Mouse (Mus musculus): ENCODE results near the gene Asb5. TPM values are rescaled to one million over a fixed set of nuclear protein-coding genes. Genes with fewer than 3 reads are reported as not detected.

Asb5 gene
- total and polyA plus RNA-seq, 3 experiments: 0.27 to 1.4 TPM; not detected in 1

- Histone ChIP-seq H3K9ac (ENCODE audit: control insufficient read depth, low read depth, low read length, poor library complexity, severe bottlenecking) (peak overlapping the region; percentile 24; the same call in 1 of the 2 replicates), H3K79me2 (ENCODE audit: control insufficient read depth, insufficient read depth, low read length, poor library complexity) (no peaks in the 10 kb centered on the region), H3K36me3 (ENCODE audit: control insufficient read depth in 1 of 2, insufficient read depth in 2 of 2, low read length in 2 of 2) (peaks cover 0 to 2% of the 10 kb centered on the region in 2 experiments; a peak in 1 of 4 replicates), H3K4me1 (ENCODE audit: control insufficient read depth in 1 of 2, insufficient read depth in 2 of 2, low read length in 2 of 2) (peaks cover 0 to 4% of the 10 kb centered on the region in 2 experiments; a peak in 1 of 4 replicates), H3K9me3 (replicated peaks; ENCODE audit: insufficient read depth, low read length) (no peaks in the 10 kb centered on the region), H3K27me3 (ENCODE audit: control insufficient read depth in 1 of 2, insufficient read depth in 2 of 2, low read length in 2 of 2) (no peaks in the 10 kb centered on the region), H3K4me3 (ENCODE audit: control insufficient read depth in 1 of 2, insufficient read depth in 1 of 2, low read depth in 2 of 2, low read length in 2 of 2) (peak overlapping the region in 1 of 2 experiments; percentile 36; a peak in 1 of 4 replicates), H3K27ac (ENCODE audit: control insufficient read depth, low read depth, low read length) (no peak overlapping the region)
- TF ChIP-seq ZMIZ1 (IDR thresholded peaks at IDR 0.05; ENCODE audit: low read depth, low read length) (no peak), CHD1 (IDR thresholded peaks at IDR 0.05; ENCODE audit: low read depth, low read length) (no peak), EP300 (IDR thresholded peaks at IDR 0.05; ENCODE audit: low read depth in 1 of 2, low read length in 2 of 2) (no peak), MAFK (IDR thresholded peaks at IDR 0.05; ENCODE audit: borderline replicate concordance, low read depth, low read length) (no peak), POLR2AphosphoS5 (IDR thresholded peaks at IDR 0.05; ENCODE audit: borderline replicate concordance, low read depth, low read length) (no peak), TAL1 (IDR thresholded peaks at IDR 0.05; ENCODE audit: low read length) (no peak), USF2 (IDR thresholded peaks at IDR 0.05; ENCODE audit: borderline replicate concordance in 1 of 2, insufficient read depth in 1 of 2, low read depth in 1 of 2, low read length in 2 of 2) (no peak), CTCF (IDR thresholded peaks at IDR 0.05 in 2 of 3, conservative IDR thresholded peaks at IDR 0.05 in 1 of 3; ENCODE audit: control insufficient read depth in 1 of 3, insufficient read depth in 1 of 3, low read depth in 2 of 3, low read length in 3 of 3, poor library complexity in 1 of 3, severe bottlenecking in 1 of 3) (no peak), HCFC1 (IDR thresholded peaks at IDR 0.05; ENCODE audit: low read depth, low read length) (no peak), MXI1 (IDR thresholded peaks at IDR 0.05; ENCODE audit: low read depth, low read length) (no peak), ZC3H11A (IDR thresholded peaks at IDR 0.05; ENCODE audit: low read depth, low read length) (no peak), KAT2A (conservative IDR thresholded peaks at IDR 0.05; ENCODE audit: low read depth, low read length) (no peak), MAX (IDR thresholded peaks at IDR 0.05; ENCODE audit: low read length) (no peak), TCF12 (IDR thresholded peaks at IDR 0.05; ENCODE audit: low read depth, low read length) (no peak)
- peak; percentile 29 for DNase-seq (ENCODE audit: low read depth, low spot score)
Observed at GRCm38 (mm10) chr8:54493915-54494314, 35.5 kb upstream of the Asb5 start.

DNA sequence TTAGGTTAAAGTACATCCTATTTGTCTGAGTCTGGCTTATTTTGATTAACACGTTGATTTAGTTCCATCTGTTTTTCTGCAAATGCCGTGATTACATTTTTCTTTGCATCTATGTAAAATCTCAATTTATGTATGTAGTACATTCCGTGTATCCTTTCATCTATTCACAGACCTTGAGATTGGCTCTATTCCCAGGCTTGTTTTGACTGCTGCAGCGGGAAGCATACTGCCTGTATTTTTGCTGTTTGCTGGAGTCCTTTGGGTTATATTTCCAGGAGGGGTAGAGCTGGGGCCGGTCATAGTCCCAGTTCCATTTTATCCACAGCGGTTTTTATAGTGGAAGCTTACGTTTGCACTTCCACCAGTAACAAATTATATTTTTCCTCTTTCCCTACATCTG is 26.3 kb upstream of the Asb5 start:
- Histone ChIP-seq H3K9me3 (replicated peaks; ENCODE audit: insufficient read depth, low read length) (no peaks in the 10 kb centered on the region), H3K36me3 (ENCODE audit: control insufficient read depth in 1 of 2, insufficient read depth in 2 of 2, low read length in 2 of 2) (peaks cover 0 to 12% of the 10 kb centered on the region in 2 experiments; a peak in 2 of 4 replicates), H3K79me2 (ENCODE audit: control insufficient read depth, insufficient read depth, low read length, poor library complexity) (no peaks in the 10 kb centered on the region), H3K4me1 (ENCODE audit: control insufficient read depth in 1 of 2, insufficient read depth in 2 of 2, low read length in 2 of 2) (peaks cover 5 to 9% of the 10 kb centered on the region in 2 experiments), H3K4me3 (ENCODE audit: control insufficient read depth in 1 of 2, insufficient read depth in 1 of 2, low read depth in 2 of 2, low read length in 2 of 2) (no peak overlapping the region), H3K27me3 (ENCODE audit: control insufficient read depth in 1 of 2, insufficient read depth in 2 of 2, low read length in 2 of 2) (no peaks in the 10 kb centered on the region), H3K9ac (ENCODE audit: control insufficient read depth, low read depth, low read length, poor library complexity, severe bottlenecking) (no peak overlapping the region), H3K27ac (ENCODE audit: control insufficient read depth, low read depth, low read length) (no peak overlapping the region)
- TF ChIP-seq ETS1 (IDR thresholded peaks at IDR 0.05; ENCODE audit: low read depth, low read length): no peak
- TF ChIP-seq UBTF (IDR thresholded peaks at IDR 0.05; ENCODE audit: borderline replicate concordance, insufficient read depth, low read depth, low read length): no peak
- TF ChIP-seq E2F4 (IDR thresholded peaks at IDR 0.05; ENCODE audit: borderline replicate concordance, low read depth, low read length): no peak
- TF ChIP-seq SMC3 (IDR thresholded peaks at IDR 0.05; ENCODE audit: low read depth, low read length): no peak
- no peak for TF ChIP-seq POLR2AphosphoS5 (IDR thresholded peaks at IDR 0.05; ENCODE audit: borderline replicate concordance, low read depth, low read length)
- no peak for TF ChIP-seq MAX (IDR thresholded peaks at IDR 0.05; ENCODE audit: low read length)
- no peak for TF ChIP-seq NRF1 (IDR thresholded peaks at IDR 0.05; ENCODE audit: insufficient read depth, low read depth, low read length, poor library complexity, severe bottlenecking)
- TF ChIP-seq POLR2A (IDR thresholded peaks at IDR 0.05; ENCODE audit: control insufficient read depth in 1 of 2, insufficient read depth in 1 of 2, low read depth in 1 of 2, low read length in 2 of 2, poor library complexity in 1 of 2): no peak
- TF ChIP-seq EP300 (IDR thresholded peaks at IDR 0.05; ENCODE audit: low read depth in 1 of 2, low read length in 2 of 2): no peak
- TF ChIP-seq ZKSCAN1 (IDR thresholded peaks at IDR 0.05; ENCODE audit: low read depth, low read length): no peak
- no peak for TF ChIP-seq JUND (IDR thresholded peaks at IDR 0.05; ENCODE audit: low read depth, low read length)
- no peak for TF ChIP-seq BHLHE40 (IDR thresholded peaks at IDR 0.05; ENCODE audit: borderline replicate concordance, low read depth, low read length)
- no peak for TF ChIP-seq CHD1 (IDR thresholded peaks at IDR 0.05; ENCODE audit: low read depth, low read length)
- TF ChIP-seq KAT2A (conservative IDR thresholded peaks at IDR 0.05; ENCODE audit: low read depth, low read length): no peak
- no peak for DNase-seq (ENCODE audit: low read depth, low spot score)
